Mouse (Mus musculus): ENCODE results near the gene Clec2e. TPM values are rescaled to one million over a fixed set of nuclear protein-coding genes. Genes with fewer than 3 reads are reported as not detected.
"Not testable (repeated sequence)": the region's sequence is repeated elsewhere in the genome, so short reads cannot be mapped to it uniquely, and the experiment has no call there.

Clec2e gene
- total and polyA plus RNA-seq, 3 experiments = not detected

DNA sequence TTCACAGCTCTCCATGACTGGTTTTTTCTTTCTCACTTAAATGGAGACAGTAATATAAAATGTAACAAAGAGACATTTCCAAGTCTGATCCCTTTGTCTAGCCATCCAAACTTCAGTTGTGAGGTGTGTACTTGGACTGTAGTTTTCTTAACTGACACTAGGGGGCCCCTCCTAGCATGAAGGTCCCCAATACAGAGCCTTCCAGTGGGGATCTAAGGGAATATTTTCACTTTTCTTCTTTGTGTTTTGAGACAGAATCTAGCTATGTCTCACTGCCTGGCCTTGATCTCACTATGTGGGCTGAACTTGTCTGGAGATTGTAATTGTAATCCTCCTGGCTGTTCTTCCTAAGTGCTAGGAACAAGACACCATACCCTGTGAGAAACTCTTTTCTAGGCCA, 5.5 kb downstream of the Clec2e start:
- TF ChIP-seq IRF4 (IDR thresholded peaks at IDR 0.05; ENCODE audit: low read depth, low read length) (no peak), RAD21 (IDR thresholded peaks at IDR 0.05; ENCODE audit: low read depth, low read length) (peak; percentile 65), ETS1 (conservative IDR thresholded peaks at IDR 0.05; ENCODE audit: low read depth, low read length) (no peak), CTCF (conservative IDR thresholded peaks at IDR 0.05 in 1 of 2, IDR thresholded peaks at IDR 0.05 in 1 of 2; ENCODE audit: low read depth in 2 of 2, low read length in 2 of 2) (peak; percentile 80 to 81), SMC3 (IDR thresholded peaks at IDR 0.05; ENCODE audit: low read depth, low read length) (peak; percentile 79)
- Histone ChIP-seq H3K27ac (ENCODE audit: insufficient read depth, low read depth) (no peak overlapping the region), H3K36me3 (replicated peaks in 1 of 2; ENCODE audit: control insufficient read depth in 1 of 2, insufficient read depth in 1 of 2, low read length in 1 of 2) (no peaks in the 10 kb centered on the region), H3K79me2 (replicated peaks; ENCODE audit: control insufficient read depth, extremely low read depth, insufficient read depth, poor library complexity, severe bottlenecking) (no peaks in the 10 kb centered on the region), H3K4me2 (ENCODE audit: insufficient read depth, low read depth, poor library complexity, severe bottlenecking) (no peak overlapping the region), H3K4me1 (ENCODE audit: control insufficient read depth in 1 of 2, insufficient read depth in 2 of 2) (peaks cover 3 to 10% of the 10 kb centered on the region in 2 experiments; a peak in 2 of 4 replicates), H3K4me3 (replicated peaks in 1 of 3; ENCODE audit: low read depth in 2 of 3, low read length in 2 of 3, poor library complexity in 1 of 3) (no peak overlapping the region), H3K27me3 (replicated peaks) (no peaks in the 10 kb centered on the region), H3K9ac (ENCODE audit: insufficient read depth, low read depth) (no peak overlapping the region), H3K9me3 (replicated peaks; ENCODE audit: low read length) (no peaks in the 10 kb centered on the region)
- peak; percentile 53 for DNase-seq (ENCODE audit: extremely low read depth)
- in situ Hi-C loops (cut with MboI; ENCODE audit: low pct_ligation_motif_present, low pct_unique_long_range_greater_than_20kb, low sequenced_read_pairs) (no loop called here), dilution Hi-C loops (cut with MboI; ENCODE audit: extremely low pct_ligation_motif_present, extremely low pct_unique_long_range_greater_than_20kb, low sequenced_read_pairs) (no loop called here)

DNA sequence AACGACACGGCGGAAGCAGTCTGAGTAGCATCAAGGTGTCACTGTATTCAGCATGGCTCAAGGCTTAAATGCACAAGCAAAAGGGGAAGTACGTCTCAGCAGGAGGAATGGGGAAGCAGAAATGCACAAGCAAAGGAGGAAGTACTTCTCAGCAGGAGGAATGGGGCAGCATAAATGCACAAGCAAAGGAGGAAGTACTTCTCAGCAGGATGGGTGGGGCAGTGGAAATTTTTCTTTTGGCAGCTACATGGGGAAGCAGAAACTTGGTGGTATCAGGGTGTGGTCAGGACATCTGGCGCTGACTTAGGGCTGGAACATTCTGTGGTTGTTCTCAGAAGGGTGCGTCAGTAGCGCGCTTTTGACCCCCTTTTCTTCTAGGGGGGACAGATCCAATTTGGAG, 12.1 kb downstream of the Clec2e start:
- DNase-seq (ENCODE audit: extremely low read depth) = peak; percentile 4

DNA sequence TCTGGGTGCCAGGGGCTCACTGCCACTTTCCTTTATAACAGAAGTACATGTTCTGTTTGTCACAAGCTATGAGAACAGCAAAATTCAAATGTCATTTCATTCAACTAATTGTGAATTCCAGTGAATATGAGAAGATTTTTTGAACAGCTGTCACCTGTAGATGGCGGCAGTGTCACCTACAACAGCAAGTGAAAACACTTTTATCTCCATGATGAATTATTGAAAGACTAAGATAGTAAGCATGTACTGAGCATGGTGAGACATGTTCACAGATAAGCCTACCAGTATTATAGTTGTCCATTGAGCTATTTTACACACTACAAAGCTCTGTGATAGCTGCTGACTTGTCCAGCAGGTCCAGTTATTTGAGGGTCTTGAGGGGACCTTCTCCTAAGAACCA, 12.6 kb downstream of the Clec2e start:
- TF ChIP-seq RAD21 (IDR thresholded peaks at IDR 0.05; ENCODE audit: low read depth, low read length) = peak; percentile 16
- no peak for TF ChIP-seq ETS1 (conservative IDR thresholded peaks at IDR 0.05; ENCODE audit: low read depth, low read length)
- no peak for TF ChIP-seq USF2 (conservative IDR thresholded peaks at IDR 0.05; ENCODE audit: low read depth, low read length)
- peak; percentile 10; the same call in 1 of the 2 replicates for TF ChIP-seq SMC3 (IDR thresholded peaks at IDR 0.05; ENCODE audit: low read depth, low read length)
- no peak for TF ChIP-seq CTCF (conservative IDR thresholded peaks at IDR 0.05 in 1 of 2, IDR thresholded peaks at IDR 0.05 in 1 of 2; ENCODE audit: low read depth in 2 of 2, low read length in 2 of 2)
- H3K27me3 ChIP-seq (replicated peaks) = no peaks in the 10 kb centered on the region
- no peak for DNase-seq (ENCODE audit: extremely low read depth)
- H3K9ac ChIP-seq (ENCODE audit: insufficient read depth, low read depth) = no peak overlapping the region
- H3K4me2 ChIP-seq (ENCODE audit: insufficient read depth, low read depth, poor library complexity, severe bottlenecking) = no peak overlapping the region
- in situ Hi-C loops (cut with MboI; ENCODE audit: low pct_ligation_motif_present, low pct_unique_long_range_greater_than_20kb, low sequenced_read_pairs) = no loop called here
- H3K27ac ChIP-seq (ENCODE audit: insufficient read depth, low read depth) = no peak overlapping the region
- no peak overlapping the region for H3K4me3 ChIP-seq (replicated peaks in 1 of 3; ENCODE audit: low read depth in 2 of 3, low read length in 2 of 3, poor library complexity in 1 of 3)
- no peaks in the 10 kb centered on the region for H3K4me1 ChIP-seq (ENCODE audit: control insufficient read depth in 1 of 2, insufficient read depth in 2 of 2)
- no peaks in the 10 kb centered on the region for H3K36me3 ChIP-seq (replicated peaks in 1 of 2; ENCODE audit: control insufficient read depth in 1 of 2, insufficient read depth in 1 of 2, low read length in 1 of 2)
- dilution Hi-C loops (cut with MboI; ENCODE audit: extremely low pct_ligation_motif_present, extremely low pct_unique_long_range_greater_than_20kb, low sequenced_read_pairs) = no loop called here
- H3K9me3 ChIP-seq (replicated peaks; ENCODE audit: low read length) = peaks cover 16% of the 10 kb centered on the region
- H3K79me2 ChIP-seq (replicated peaks; ENCODE audit: control insufficient read depth, extremely low read depth, insufficient read depth, poor library complexity, severe bottlenecking) = no peaks in the 10 kb centered on the region

More for the DNA sequence above, 12.1 kb downstream of the Clec2e start:
- H3K4me2 ChIP-seq (ENCODE audit: insufficient read depth, low read depth, poor library complexity, severe bottlenecking); H3K4me3 ChIP-seq (replicated peaks in 1 of 3; ENCODE audit: low read depth in 2 of 3, low read length in 2 of 3, poor library complexity in 1 of 3); H3K4me1 ChIP-seq (ENCODE audit: control insufficient read depth in 1 of 2, insufficient read depth in 2 of 2); dilution Hi-C loops (cut with MboI; ENCODE audit: extremely low pct_ligation_motif_present, extremely low pct_unique_long_range_greater_than_20kb, low sequenced_read_pairs); H3K27ac ChIP-seq (ENCODE audit: insufficient read depth, low read depth); H3K27me3 ChIP-seq (replicated peaks); H3K36me3 ChIP-seq (replicated peaks in 1 of 2; ENCODE audit: control insufficient read depth in 1 of 2, insufficient read depth in 1 of 2, low read length in 1 of 2); H3K79me2 ChIP-seq (replicated peaks; ENCODE audit: control insufficient read depth, extremely low read depth, insufficient read depth, poor library complexity, severe bottlenecking); in situ Hi-C loops (cut with MboI; ENCODE audit: low pct_ligation_motif_present, low pct_unique_long_range_greater_than_20kb, low sequenced_read_pairs); H3K9ac ChIP-seq (ENCODE audit: insufficient read depth, low read depth): not testable (repeated sequence)
- peaks cover 16% of the 10 kb centered on the region for H3K9me3 ChIP-seq (replicated peaks; ENCODE audit: low read length)

GRCm38 (mm10) chr6:129086031-129086430, 14.7 kb downstream of the Clec2e start:
- H3K9me3 ChIP-seq (replicated peaks; ENCODE audit: low read length) = peaks cover 16% of the 10 kb centered on the region
- H3K27me3 ChIP-seq (replicated peaks); H3K4me3 ChIP-seq (replicated peaks in 1 of 3; ENCODE audit: low read depth in 2 of 3, low read length in 2 of 3, poor library complexity in 1 of 3); H3K4me2 ChIP-seq (ENCODE audit: insufficient read depth, low read depth, poor library complexity, severe bottlenecking); H3K9ac ChIP-seq (ENCODE audit: insufficient read depth, low read depth); H3K4me1 ChIP-seq (ENCODE audit: control insufficient read depth in 1 of 2, insufficient read depth in 2 of 2); H3K36me3 ChIP-seq (replicated peaks in 1 of 2; ENCODE audit: control insufficient read depth in 1 of 2, insufficient read depth in 1 of 2, low read length in 1 of 2); H3K79me2 ChIP-seq (replicated peaks; ENCODE audit: control insufficient read depth, extremely low read depth, insufficient read depth, poor library complexity, severe bottlenecking); DNase-seq (ENCODE audit: extremely low read depth); H3K27ac ChIP-seq (ENCODE audit: insufficient read depth, low read depth); dilution Hi-C loops (cut with MboI; ENCODE audit: extremely low pct_ligation_motif_present, extremely low pct_unique_long_range_greater_than_20kb, low sequenced_read_pairs); in situ Hi-C loops (cut with MboI; ENCODE audit: low pct_ligation_motif_present, low pct_unique_long_range_greater_than_20kb, low sequenced_read_pairs): not testable (repeated sequence)
